Mouse (Mus musculus) erythroblast, embryonic 14.5 days (primary cell): ENCODE results near the gene Retnlg.

Experiments used
- GATA1 ChIP-seq: IDR thresholded peaks from 2 replicates; pipeline ENCODE4 v1.6.1; 2012; ENCODE audit warnings: low read length, inconsistent platforms, mixed read lengths
- TAL1 ChIP-seq: IDR thresholded peaks from 3 replicates; pipeline ENCODE4 v1.6.1; 2012; ENCODE audit warnings: low read length, inconsistent platforms, mixed read lengths

GRCm38 (mm10) chr16:48843671-48844386 is 28.6 kb upstream of the Retnlg start:
- no peak for TF ChIP-seq TAL1
- no peak for TF ChIP-seq GATA1
